Mouse (Mus musculus) gastrocnemius, postnatal 10 days (tissue): ENCODE measurements around the gene Olfr398. TPM values are rescaled to one million over a fixed set of nuclear protein-coding genes. Genes with fewer than 3 reads are reported as not detected.

ENCODE experiments used
- DNase-seq: peaks from one replicate; pipeline ENCODE4 v3.0.0; 2021; ENCODE audit warnings: mixed read lengths
- long read RNA-seq, 2 experiments: library from polyadenylated mRNA; stranded (forward); transcript quantifications; one replicate each; pipeline ENCODE4 v2.0.0; 2021
- total RNA-seq, 2 experiments: library from RNA; stranded (reverse); gene quantifications; 2 replicates each; pipeline ENCODE4 v1.2.3; 2021

Gene Olfr398
- not detected for total RNA-seq
- long read RNA-seq, experiment 1: 0 reads
- long read RNA-seq, experiment 2: 0 reads

DNA sequence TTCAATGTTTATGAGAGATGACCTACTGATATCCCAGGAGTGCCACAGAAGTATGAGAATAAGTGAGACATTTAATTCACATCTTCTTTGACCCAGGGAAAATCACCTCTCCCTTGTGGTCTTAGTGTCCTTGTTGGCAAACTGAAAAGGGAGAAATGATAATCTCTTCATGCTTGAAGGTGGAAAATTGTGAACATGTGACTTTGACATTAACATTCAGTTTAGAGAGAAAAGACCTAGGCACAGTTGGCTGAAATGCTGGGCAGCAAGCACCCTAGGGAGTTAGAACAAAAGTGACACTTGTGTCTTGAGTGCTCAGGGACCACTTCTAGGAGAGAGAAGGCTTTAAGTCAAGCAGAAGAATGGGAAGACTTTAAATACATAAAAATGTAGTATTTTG, at the start of gene Olfr398:
Gene Olfr398 (minus strand): TSS at position 101 of the 400 bp plus-strand sequence.
- no peak for DNase-seq

DNA sequence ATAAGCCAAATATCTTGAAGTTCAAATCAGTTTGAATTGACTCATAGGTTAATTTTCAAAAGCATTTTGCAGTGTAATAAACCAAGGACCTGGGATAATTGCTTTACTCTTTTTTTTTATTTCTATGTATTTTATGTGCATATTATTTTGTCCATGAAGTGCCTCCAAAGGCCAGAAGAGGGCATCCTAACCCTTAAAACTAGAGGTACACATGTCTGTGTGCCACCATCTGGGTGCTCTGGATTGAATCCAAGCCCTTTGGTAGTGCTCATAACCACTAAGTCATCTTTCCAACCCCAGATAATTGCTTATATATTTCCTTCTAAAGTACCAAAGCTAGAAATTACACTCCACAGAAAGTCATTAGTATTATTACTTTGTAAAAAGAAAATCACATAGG, 2.9 kb upstream of the Olfr398 start:
- DNase-seq: no peak

- DNase-seq: no peak
Measured at GRCm38 (mm10) chr11:73960517-73960916, 29.7 kb downstream of the Olfr398 start, which contains the start of gene Olfr397. Gene Olfr397 (plus strand): TSS chr11:73960817.

GRCm38 (mm10) chr11:73936377-73936776, 53.8 kb downstream of the Olfr398 start, which contains the start of gene Olfr23:
Gene Olfr23 (plus strand): TSS chr11:73936677.
- no peak for DNase-seq

Other genes with a start within 250 kb of the Olfr398 start
- gene Olfr389, start 209.7 kb downstream of the Olfr398 start, total RNA-seq: not detected
- gene Olfr390, start 207.4 kb downstream of the Olfr398 start, total RNA-seq: not detected
- gene Olfr391-ps, start 187.4 kb downstream of the Olfr398 start, total RNA-seq: not detected
- not detected for gene Olfr392, start 173.4 kb downstream of the Olfr398 start, total RNA-seq
- not detected for gene Olfr393, start 139.0 kb downstream of the Olfr398 start, total RNA-seq
- gene Olfr394, start 99.6 kb downstream of the Olfr398 start, total RNA-seq: not detected
- not detected for gene Olfr395, start 81.1 kb downstream of the Olfr398 start, total RNA-seq
- not detected for gene Olfr23, start 53.7 kb downstream of the Olfr398 start, total RNA-seq
- not detected for gene Olfr397, start 29.6 kb downstream of the Olfr398 start, total RNA-seq
- not detected for gene Olfr139, start 66.1 kb upstream of the Olfr398 start, total RNA-seq
- not detected for gene Olfr399, start 66.2 kb upstream of the Olfr398 start, total RNA-seq
- not detected for gene Zfp616, start 79.5 kb upstream of the Olfr398 start, total RNA-seq
- gene Olfr401, start 123.3 kb upstream of the Olfr398 start, total RNA-seq: not detected
- gene Olfr402, start 163.1 kb upstream of the Olfr398 start, total RNA-seq: not detected
- not detected for gene Olfr403, start 195.8 kb upstream of the Olfr398 start, total RNA-seq
- gene Olfr43, start 221.0 kb upstream of the Olfr398 start, total RNA-seq: not detected